Mouse (Mus musculus): ENCODE measurements around the gene Smok3c.

DNA sequence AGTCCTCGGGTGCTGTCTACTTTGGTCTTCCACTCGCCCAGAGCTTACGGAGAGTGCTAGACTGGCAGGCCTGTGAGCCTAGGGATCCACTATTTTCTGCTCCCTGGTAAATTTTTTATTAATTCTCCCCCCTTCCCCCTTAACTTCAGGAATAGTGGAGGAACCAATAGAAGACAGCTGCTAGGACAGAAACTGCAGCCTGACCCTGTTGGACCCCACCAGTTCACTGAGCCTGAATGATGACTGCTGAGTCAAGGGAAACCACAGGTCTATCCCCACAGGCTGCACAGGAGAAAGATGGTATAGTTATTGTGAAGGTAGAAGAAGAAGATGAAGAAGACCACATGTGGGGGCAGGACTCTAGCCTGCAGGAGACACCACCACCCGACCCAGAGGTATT is 39.8 kb downstream of the Smok3c start:
- TF ChIP-seq GATA1 (IDR thresholded peaks at IDR 0.05; ENCODE audit: borderline replicate concordance, low read length) (no peak), FLI1 (IDR thresholded peaks at IDR 0.05; ENCODE audit: low read length) (no peak)

All from megakaryocyte, embryonic 14.5 days (primary cell).